Mouse (Mus musculus) olfactory bulb, adult 2 months (tissue): Measurements from ENCODE around the gene Ahctf1. TPM values are rescaled to one million over a fixed set of nuclear protein-coding genes. Genes with fewer than 3 reads are reported as not detected.

Experiments
- H3K27ac ChIP-seq: fragments of 200-500 bp; 2 replicates; pipeline ENCODE4 v1.5.1; 2012; ENCODE audit warnings: low read depth, low read length; ENCODE audit not compliant: insufficient read depth
- H3K4me1 ChIP-seq: fragments of 200-500 bp; 2 replicates; pipeline ENCODE4 v1.6.1; 2012; ENCODE audit warnings: low read length; ENCODE audit not compliant: control insufficient read depth, insufficient read depth
- H3K4me3 ChIP-seq: fragments of 200-500 bp; 2 replicates; pipeline ENCODE4 v1.5.1; 2012; ENCODE audit warnings: mild to moderate bottlenecking, low read depth, low read length, moderate library complexity; ENCODE audit not compliant: insufficient read depth
- CTCF ChIP-seq: fragments of 200-500 bp; IDR thresholded peaks from 2 replicates; pipeline ENCODE4 v1.5.1; 2012; ENCODE audit warnings: low read depth, mild to moderate bottlenecking, low read length, moderate library complexity; ENCODE audit not compliant: insufficient read depth
- POLR2A ChIP-seq: fragments of 200-500 bp; IDR thresholded peaks from 2 replicates; pipeline ENCODE4 v1.6.1; 2012; ENCODE audit warnings: mild to moderate bottlenecking, low read depth, low read length, moderate library complexity; ENCODE audit not compliant: insufficient read depth
- WGBS: fragments of 180-500 bp; shearing (Covaris S2); methylation state at CpG from one replicate; pipeline ENCODE4 v1.1.7; 2018; 5-methylcytosine and 5-hydroxymethylcytosine counted together
- polyA plus RNA-seq: library from polyadenylated mRNA; stranded (reverse); fragments of >200 nt; gene quantifications from 2 replicates; pipeline ENCODE4 v1.2.4, GENCODE M21; 2012; ENCODE audit warnings: low replicate concordance; ENCODE audit not compliant: missing spikeins, insufficient read depth, insufficient read length

Ahctf1 gene
- polyA plus RNA-seq, 1 experiment: not detected

- no peak overlapping the region for H3K27ac ChIP-seq
- no peaks in the 10 kb centered on the region for H3K4me1 ChIP-seq
- H3K4me3 ChIP-seq: no peak overlapping the region
- TF ChIP-seq CTCF (no peak), POLR2A (no peak)
- WGBS: 89% methylated on average over 4 of the region's 4 CpGs
Measured at GRCm38 (mm10) chr1:179760553-179760952, 42.9 kb downstream of the Ahctf1 start.

GRCm38 (mm10) chr1:179760086-179760485, 43.4 kb downstream of the Ahctf1 start:
- H3K4me3 ChIP-seq: no peak overlapping the region
- no peak for TF ChIP-seq CTCF
- no peak for TF ChIP-seq POLR2A
- WGBS: 92% methylated on average over 5 of the region's 5 CpGs
- H3K27ac ChIP-seq: no peak overlapping the region
- H3K4me1 ChIP-seq: no peaks in the 10 kb centered on the region

GRCm38 (mm10) chr1:179756477-179756876, 47.0 kb downstream of the Ahctf1 start:
- Histone ChIP-seq H3K27ac (no peak overlapping the region), H3K4me1 (no peaks in the 10 kb centered on the region), H3K4me3 (no peak overlapping the region)
- TF ChIP-seq POLR2A (no peak), CTCF (no peak)

GRCm38 (mm10) chr1:179753006-179753405, 50.5 kb downstream of the Ahctf1 start:
- Histone ChIP-seq H3K27ac (no peak overlapping the region), H3K4me1 (no peaks in the 10 kb centered on the region), H3K4me3 (no peak overlapping the region)
- no peak for TF ChIP-seq POLR2A
- no peak for TF ChIP-seq CTCF
- 85% methylated on average over 8 of the region's 8 CpGs for WGBS

- Histone ChIP-seq H3K27ac (no peak overlapping the region), H3K4me3 (no peak overlapping the region), H3K4me1 (no peaks in the 10 kb centered on the region)
- TF ChIP-seq POLR2A (no peak), CTCF (no peak)
- WGBS: 95% methylated on average over 11 of the region's 11 CpGs
Measured at GRCm38 (mm10) chr1:179752276-179752675, 51.2 kb downstream of the Ahctf1 start.

- 92% methylated on average over 9 of the region's 9 CpGs for WGBS
- Histone ChIP-seq H3K4me3 (no peak within 1 kb of the TSS), H3K27ac (no peak within 1 kb of the TSS), H3K4me1 (no peaks in the 10 kb centered on the region)
- TF ChIP-seq CTCF: no peak
- TF ChIP-seq POLR2A: no peak
Measured at GRCm38 (mm10) chr1:179745171-179745570, 58.3 kb downstream of the Ahctf1 start, which contains the start of gene Kif28. Gene Kif28, minus strand, starts transcription at chr1:179745271.

- TF ChIP-seq POLR2A (no peak), CTCF (no peak)
- H3K4me3 ChIP-seq: no peak overlapping the region
- WGBS: 71% methylated on average over 4 of the region's 4 CpGs
Measured at GRCm38 (mm10) chr1:179743593-179744193, 59.8 kb downstream of the Ahctf1 start.

GRCm38 (mm10) chr1:179736483-179736882, 67.0 kb downstream of the Ahctf1 start:
- WGBS: 94% methylated on average over 3 of the region's 3 CpGs
- H3K27ac ChIP-seq: no peak overlapping the region
- no peak for TF ChIP-seq POLR2A
- TF ChIP-seq CTCF: no peak
- H3K4me3 ChIP-seq: no peak overlapping the region
- H3K4me1 ChIP-seq: no peaks in the 10 kb centered on the region

More at GRCm38 (mm10) chr1:179743593-179744193, 59.8 kb downstream of the Ahctf1 start:
- Histone ChIP-seq H3K4me1 (no peaks in the 10 kb centered on the region), H3K27ac (no peak overlapping the region)

GRCm38 (mm10) chr1:179734500-179735474, 68.7 kb downstream of the Ahctf1 start:
- no peak overlapping the region for H3K4me3 ChIP-seq
- no peak overlapping the region for H3K27ac ChIP-seq
- H3K4me1 ChIP-seq: no peaks in the 10 kb centered on the region
- TF ChIP-seq POLR2A (no peak), CTCF (peak; percentile 61)
- WGBS: 32% methylated on average over 15 of the region's 15 CpGs
